Mouse (Mus musculus): ENCODE results near the gene Gsg1l. TPM values are rescaled to one million over a fixed set of nuclear protein-coding genes. Genes with fewer than 3 reads are reported as not detected.
A peak's percentile ranks its signal among the peaks of the same experiment; 100 is the strongest.

Gene Gsg1l
- 10 to 100 TPM; 12.6 to 12.7 TPM for total RNA-seq (2021)

DNA sequence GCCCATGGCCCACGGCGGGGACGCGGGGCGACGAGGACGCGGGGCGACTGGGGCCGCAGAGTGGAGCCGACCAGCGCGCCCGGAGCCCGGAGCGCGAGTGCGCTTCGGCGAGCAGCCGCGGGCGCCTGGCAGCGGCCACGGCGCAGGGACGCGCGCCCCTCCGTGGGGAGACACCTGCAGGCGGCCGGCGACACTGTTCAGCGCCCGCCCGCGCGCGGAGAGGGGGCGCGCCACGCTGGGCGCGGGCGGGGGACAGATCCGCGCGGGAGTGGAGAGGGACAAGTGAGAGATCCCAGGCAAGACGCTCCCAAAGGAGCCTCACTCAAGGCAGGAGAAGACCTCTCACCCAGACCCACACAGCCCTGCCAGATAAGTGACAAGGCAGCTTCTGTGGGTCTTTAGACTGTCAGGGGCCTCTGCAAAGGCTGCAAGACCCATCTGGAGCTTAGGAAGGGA lies at the start of gene Gsg1l:
Gsg1l (minus strand) TSS at position 126 of the 456 bp plus-strand sequence.
- DNase-seq, result peak; percentile 26 to 35

DNA sequence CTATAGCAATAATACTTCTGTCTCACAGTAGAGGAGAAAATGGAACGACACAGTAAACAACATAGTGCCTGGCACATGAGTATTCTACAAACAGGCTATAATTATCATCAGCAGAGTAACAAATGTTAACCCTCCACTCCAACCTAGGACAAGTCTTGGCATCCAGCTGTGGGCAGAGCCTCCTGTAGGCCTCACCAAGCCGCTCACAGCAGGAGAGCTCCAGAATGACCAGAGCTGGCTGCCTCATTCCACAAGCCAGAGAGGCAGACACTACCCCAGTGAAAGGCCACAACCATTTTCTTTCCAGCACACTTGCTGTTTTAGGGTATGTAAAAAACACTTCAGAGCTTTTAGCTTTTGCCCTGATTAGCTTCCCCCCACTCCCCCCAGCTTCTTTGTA lies 45.5 kb upstream of the Gsg1l start:
- DNase-seq, result no peak

DNA sequence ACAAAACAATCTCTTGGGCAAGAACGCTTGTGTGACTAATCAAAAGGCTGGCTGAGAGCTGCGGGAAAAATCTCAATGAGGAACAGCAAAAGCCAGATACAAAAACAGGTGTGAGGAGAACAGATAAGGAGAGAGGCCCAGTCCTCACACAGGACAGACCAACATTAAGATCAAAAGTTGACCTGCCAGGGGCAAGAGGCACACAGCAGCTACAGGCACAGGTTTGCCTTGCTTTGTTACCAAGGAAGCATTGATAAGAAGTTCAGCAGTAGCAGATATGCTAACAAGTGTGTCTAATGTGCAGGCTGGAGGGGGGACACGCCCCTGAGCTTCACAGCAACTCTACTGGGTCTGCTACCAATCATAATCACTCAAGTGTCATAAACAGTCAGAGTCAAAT lies 44.3 kb upstream of the Gsg1l start:
- no peak for DNase-seq

DNA sequence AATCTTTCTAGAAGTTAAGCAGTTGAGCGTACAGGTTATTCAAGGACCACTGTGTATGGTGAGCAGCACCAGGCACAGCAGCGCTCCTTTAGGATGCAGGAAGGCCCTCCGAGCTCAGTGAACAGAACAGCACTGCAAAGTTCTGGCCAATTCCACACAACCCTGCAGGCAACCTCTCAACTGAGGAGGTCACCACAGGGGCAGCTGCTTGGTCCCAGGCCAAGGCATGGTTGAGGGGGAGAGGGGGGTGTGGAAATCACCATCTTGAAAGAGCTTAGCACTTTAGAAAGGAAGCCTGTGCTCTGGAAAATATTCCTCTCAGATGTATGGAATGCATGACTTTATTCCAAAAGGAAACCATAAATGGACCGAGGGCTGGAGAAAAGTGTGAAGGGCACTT lies 39.3 kb upstream of the Gsg1l start:
- DNase-seq, result no peak

DNA sequence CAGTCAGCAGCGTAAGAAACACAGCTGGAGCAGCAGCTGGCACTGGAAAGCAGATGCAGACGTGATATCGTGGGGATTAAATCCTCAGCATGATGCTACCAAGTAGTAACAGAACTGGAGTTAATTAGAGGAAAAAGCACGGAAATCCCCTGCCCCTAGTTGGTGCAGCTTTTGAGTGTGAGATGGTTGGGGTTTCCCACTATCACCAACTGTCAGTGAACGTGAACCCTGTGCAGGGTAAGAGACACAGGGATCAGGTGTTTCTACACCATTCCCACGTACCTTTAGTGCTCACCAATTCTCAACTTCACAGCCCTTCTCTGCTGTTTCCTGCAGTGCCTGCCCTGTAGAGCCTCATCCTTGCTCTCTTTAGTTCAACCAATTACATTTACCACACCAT lies 37.6 kb upstream of the Gsg1l start:
- no peak for DNase-seq

DNA sequence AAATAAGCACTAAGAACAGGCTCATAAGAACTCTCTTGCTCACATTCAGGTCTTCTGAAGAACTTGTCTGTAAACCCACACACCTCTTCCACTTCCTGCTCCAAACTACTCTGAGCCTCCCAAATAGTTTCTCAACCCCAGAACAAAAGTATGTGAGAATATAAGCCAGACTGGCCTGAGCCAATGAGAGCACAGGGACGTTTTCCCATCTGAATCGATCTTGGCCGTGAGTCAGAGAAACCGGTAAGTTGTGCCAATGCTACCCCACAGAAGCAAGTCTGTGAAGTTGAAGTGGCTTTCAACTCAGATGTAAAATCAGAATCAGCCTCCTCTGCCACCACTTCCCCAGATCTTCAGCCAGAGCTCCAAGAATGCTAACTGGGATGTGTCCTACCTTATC lies 31.1 kb upstream of the Gsg1l start:
- no peak for DNase-seq

DNA sequence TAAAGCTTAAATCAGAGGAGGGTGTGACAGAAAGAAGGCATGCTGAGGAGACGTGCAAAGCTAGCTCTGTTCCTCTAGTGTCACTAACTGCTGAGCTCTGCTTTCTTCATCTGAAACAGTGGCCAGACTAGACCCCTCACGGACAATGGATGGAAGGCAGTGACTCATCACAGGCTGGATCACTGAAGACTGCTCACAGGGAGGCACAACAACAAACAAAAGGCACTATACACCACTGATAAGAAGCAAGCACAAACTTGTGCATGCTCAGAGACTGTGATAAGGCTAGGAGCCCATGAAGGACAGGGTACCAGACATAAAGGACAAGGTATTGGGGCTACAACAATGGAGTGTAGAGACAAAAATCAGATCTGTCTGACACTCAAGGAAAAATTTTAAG lies 29.0 kb upstream of the Gsg1l start:
- DNase-seq, result no peak

DNA sequence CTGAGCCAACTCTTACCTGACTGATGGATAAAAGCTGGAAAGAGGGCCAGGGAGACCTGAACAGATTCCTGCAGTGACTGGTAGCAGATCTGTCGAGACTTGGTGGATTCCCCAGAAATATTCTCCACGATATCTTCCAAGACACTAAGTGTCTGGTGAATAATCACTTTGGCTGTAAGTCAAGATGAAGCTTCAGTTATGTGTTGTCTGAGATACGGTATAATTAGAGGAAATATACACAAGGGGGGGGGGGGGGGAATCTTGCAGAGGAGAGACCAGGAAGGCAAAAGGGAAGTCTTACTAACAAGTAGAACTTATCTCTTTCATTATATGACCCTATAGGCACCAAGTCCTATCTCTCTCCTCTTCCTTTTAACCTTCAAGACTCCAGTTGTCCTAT lies 27.7 kb upstream of the Gsg1l start:
- no peak for DNase-seq

DNA sequence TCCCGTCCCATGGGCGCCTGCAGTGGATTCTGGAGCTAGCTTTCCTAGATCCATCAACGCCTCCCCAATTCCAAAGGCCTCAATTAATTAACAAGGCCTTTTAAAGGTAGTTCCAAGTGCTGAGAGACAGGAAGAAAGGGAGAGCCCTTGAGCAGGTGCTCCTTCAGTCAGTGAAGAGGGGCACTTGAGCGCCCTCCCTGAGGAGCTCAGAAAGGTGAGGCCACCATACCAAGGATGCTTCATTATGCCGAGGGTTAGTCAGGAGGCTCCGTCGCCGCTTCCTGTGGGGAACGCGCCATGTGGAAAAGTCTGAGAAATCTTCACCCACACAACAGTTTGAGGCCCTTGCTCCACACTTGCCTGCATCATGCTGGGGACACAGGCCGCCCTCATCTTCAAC lies 18.2 kb upstream of the Gsg1l start:
- DNase-seq, result no peak

DNA sequence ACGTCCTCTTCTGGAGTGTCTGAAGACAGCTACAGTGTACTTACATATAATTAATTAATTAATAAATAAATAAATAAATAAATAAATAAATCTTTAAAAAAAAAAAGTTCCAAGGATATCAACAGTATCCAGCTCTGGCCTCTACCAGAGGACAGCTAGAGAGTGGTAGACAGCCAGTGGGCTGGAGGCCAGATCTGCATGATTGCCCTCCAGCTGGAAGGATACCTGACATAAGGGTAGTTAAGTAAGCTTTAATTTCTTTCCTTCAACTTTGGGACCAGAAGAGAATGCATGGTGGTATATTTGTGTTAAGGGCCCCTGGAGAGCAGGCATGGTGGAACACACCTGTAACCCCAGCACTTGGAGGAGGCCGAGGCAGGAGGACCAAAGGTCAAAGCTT lies 17.6 kb upstream of the Gsg1l start:
- no peak for DNase-seq

DNA sequence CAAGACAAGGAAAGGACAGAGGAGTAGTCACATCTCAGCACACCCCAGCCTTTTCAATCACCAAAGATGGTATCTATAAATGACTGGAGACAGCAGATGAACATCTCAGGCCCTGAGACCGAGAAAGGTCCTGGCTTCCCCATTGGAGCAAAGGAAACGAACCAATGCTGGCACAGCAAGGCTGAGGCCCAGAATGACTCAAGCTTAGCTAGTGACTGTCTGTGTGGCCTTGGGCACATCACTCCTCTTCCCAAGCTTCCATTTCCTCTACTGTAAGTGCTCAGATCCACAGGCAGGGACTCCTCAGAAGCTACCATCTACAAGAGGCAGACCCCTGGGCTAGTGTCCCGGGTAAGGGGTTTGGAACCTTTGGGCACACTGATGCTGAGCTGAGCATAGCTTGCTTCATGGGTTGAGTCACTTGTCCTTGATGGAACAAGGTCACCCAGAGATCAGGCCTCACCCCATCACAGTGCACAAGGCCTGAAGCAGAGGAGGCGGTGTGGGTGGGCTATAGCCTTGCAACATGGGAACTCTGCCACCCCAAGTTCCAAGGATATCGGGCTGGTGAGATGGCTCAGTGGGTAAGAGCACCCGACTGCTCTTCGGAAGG lies 17.1 kb upstream of the Gsg1l start:
- DNase-seq, result no peak

DNA sequence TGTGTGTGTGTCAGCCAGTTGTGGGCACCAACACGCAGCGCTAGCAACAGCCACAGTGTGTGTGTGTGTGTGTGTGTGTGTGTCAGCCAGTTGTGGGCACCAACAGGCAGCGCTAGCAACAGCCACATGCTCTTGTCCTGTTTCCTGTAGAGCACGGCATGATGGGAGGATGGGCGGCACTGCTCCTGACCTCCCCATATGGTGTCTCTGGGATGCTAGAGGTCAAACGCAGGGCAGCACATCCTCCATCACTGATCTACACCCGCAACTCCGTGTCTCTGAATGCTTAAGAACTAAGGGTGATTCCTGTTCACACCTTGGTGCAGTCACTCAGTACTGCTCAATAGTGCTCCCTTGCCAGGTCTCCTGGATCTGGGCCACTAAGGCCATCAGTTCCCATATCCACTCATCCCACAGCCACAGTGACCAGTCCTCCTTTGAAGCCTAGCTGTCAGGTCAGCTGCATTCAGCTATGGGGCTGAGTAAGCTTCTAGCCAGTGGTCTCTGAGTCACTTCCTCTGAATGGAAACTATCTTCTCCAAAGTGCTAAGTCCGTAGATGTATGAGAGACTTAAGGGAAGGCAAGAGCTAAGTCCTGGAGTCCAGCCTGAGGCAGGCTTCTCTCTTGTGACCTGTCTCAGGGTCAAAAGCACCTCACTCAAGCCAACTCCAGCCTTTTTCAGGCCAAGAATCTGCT lies 15.2 kb upstream of the Gsg1l start:
- no peak for DNase-seq

DNA sequence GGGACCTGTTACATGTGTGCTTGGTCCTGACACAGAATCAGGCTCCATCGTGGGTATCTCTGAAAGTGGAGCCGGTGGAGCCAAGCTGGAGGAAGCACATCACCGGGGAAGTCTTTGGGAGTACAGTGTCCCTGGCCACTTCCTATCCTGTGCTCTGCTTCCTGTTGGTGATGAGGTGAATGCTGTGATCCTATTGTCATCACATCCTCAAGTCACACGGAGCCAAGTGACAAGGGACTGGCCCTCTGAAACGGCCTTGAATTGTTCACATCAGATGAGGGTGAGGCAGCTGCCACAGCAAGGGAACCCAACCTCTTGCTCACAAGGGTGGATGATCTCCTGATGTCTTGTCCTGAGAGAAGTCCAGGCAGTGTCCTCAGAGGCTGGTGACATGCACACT lies 14.4 kb upstream of the Gsg1l start:
- no peak for DNase-seq

DNA sequence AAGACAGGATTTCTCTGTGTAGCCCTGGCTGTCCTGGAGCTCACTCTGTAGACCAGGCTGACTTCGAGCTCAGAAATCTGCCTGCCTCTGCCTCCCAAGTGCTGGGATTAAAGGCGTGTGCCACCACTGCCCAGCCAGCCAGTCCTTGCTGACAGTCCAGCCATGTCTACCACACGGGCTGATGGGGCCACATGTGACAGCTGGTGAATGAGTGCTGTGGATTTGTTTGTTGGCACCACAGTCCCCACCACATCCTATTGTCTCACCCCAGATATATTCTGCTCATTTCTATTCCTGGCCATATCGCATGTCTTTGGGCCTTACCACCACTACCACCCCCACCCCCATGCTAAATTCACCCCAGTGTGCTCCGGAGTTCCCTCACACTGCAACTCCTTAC lies 12.5 kb upstream of the Gsg1l start:
- no peak for DNase-seq

DNA sequence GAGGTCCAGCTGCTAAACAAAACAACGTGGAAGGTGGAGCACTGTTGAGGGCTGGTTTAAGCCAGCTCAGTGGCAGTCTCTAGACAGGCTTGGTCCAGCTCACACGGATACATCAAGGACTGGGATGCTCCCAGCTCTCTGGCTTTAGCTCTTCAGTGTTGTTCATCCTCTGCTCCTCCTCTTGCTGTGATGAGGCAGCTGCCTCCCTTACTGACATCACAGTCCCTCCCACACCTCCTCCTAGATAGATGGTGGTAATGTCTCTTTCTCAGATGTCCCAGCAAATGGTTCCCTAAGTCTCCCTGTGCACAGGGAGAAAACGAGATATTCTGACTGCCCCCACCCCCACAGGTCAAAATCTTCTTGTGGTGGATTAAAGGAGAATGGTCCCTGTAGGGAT lies 11.0 kb upstream of the Gsg1l start:
- DNase-seq, result no peak

DNA sequence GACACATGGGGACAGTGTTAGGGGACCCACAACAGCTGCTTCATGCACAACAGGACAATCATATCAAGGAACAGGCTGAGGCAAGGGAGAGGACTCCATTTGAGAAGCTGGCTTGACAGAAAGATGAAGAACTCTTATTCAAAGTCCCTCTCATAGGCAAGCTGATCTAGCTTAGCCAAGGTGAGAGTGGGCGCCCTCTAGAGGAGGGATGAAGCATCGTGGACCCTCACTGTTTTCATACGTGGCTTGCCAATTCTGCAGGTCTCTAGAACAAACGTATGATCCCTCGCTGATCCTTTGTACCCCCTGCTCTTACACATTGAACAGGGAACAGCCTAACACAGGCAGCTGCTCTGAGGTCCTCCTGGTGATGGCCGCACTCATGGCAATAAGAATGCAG lies 7.6 kb upstream of the Gsg1l start:
- DNase-seq, result peak; percentile 27 to 32

DNA sequence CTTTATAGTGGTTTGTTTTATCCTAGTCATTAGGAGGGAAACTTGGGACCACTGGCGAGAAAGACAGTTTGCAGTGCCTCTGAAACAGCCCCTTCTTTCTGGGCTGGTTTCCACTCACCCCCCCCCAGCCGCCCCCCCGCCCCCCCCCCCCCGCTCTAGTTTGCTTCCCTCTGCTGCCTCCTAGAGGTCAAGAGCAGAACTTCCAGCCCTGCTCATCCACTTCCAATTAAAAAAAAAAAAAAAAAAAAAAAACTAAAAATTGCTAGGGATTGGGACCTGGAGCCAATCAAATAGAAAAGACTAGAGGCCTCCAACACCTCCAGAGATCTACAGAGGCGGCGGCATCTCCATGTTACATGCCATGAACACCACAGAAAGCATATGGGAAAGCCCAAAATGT lies 5.9 kb upstream of the Gsg1l start:
- DNase-seq, result no peak

DNA sequence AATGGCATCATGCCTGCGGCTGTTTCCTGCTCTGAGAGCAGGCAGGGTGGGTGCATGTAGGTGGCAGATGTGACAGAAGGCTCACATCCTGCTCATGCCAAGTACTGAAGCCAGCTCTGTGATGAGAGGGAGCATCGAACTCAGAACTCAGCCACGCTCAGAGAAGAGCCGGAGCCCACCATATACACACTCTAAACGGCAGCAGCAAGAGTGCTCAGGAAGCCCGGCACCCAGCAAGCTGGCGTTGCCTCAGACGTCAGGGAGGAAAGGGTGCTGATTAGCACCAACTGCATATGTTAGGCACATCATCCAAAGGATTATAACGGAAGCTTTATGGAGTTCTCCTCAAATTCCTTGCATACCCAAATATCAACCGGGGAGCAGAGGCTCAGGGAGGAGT lies 5.4 kb upstream of the Gsg1l start:
- DNase-seq, result no peak

DNA sequence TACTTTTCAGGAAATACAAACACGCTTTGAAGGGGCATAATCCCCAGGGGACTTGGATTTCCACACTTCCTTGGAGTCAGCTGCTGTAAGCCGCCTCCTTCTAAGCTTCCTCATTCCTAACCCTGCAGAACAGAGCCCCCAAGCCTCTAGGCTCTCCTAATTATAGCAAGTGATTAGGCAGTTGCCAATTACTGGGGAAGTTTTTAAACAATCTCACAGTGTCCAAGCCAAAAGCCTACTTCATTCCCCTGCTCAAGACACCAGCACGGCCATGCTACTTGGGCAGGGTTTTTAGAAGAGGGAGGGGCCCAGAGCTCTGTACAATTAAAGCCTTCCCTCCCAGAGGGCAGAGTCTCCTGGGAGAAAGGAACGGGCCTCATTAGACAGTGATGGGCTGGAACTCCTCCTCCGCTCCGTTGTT lies 4.1 kb upstream of the Gsg1l start:
- no peak for DNase-seq

DNA sequence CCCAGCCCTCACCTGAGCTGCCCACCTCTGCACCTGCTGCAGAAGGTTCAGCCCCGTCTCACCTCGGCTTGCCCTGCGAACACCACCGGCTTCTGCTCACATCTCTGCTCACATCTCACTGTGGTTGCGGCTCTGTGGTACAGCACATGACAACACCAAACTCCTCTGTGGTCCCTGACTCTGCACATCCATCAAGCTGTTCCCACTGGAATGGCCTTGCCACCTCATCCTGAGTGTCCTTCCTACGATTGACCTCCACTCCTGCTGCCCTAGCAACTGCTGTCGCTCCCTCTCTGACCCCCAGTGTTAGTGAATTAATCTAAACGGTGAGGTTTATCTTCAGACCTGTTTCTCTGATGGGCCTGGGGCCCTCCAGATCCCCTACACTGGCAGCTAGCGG lies 2.9 kb upstream of the Gsg1l start:
- no peak for DNase-seq

DNA sequence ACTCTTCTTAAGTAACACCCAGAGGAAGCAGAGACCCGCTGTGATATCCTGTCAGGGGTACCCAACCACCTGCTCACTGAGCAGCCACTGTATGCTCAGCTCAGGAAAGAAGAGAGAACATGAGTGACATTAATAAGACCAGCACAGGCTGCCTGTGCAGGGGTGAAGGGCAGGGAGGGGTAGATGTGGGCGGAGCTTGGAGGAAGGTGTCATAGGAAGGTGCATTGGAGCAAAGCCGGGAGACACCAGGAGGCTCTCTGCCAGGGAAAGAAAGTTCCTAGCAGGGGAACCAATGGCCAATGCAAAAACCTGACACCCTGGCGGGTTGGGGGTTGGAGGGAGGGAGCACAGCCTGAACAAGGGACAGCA lies 1.8 kb upstream of the Gsg1l start:
- no peak for DNase-seq

DNA sequence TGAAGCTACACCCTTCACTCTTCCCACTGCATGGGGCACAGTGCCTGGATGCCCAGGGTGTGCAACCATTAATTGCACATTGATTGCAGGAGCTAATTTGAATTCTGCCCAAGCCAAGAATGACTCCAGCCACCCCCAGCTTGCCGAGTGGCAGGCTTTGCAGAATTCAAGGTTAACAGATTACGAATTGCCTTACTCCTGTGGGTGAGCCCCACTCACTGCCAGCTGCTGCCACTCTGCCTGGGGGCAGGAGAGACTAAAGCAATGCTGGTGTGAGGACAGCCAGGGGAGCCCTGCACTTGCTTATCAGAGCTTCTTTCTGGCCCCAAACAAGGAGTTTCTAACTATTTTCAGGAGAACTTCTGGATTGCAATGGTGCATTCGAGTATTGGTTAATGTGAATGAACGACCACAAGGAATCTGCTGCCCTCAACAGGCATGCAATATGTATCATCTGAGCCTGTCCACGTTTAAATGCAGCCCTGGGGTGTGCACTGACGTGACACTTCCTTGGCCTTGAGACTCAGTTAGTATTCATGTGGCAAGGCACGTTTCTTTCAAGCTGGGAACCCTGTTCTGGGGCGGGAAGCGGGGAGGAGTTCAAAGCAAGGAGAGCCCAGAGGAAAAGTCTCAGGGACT lies 1.2 kb upstream of the Gsg1l start:
- DNase-seq, result no peak

DNA sequence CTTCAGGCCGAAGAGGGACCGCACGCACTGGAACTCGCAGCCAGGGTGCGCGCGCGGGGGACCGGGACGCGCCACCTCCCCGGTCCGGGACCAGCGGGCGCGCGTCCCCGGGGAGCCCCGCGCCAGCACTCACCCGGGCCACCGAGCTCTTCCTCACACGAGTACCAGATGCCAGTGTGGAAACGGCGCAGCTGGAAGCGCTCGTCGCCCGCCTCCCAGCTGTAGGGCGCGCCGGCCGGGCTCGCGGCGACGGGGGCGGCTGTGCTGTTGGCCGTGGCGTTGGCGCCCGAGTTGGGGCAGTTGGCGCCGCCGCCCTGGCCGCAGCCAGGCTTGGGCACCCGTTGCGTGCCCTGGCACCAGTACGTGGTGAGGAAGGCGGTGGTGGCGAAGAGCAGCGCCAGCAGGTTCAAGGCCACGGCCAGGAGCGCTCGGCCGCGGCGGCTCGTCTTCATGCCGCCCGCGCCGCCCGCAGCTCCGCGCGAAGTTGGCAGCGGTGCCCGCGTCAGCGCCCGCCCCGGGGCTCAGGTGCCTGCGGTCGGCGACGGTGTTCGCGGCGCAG lies 405 bp downstream of the Gsg1l start:
- DNase-seq, result no peak
